Mouse (Mus musculus): ENCODE measurements around the gene Hoxb2. TPM values are rescaled to one million over a fixed set of nuclear protein-coding genes. Genes with fewer than 3 reads are reported as not detected.

Hoxb2 gene
- polyA plus RNA-seq, 1 experiment from 2014 or later = 13.4 TPM

GRCm38 (mm10) chr11:96309288-96309687 is 41.0 kb upstream of the Hoxb2 start:
- TF ChIP-seq CTCF (IDR thresholded peaks at IDR 0.05; ENCODE audit: low read depth) (no peak), EP300 (optimal IDR thresholded peaks at IDR 0.05) (no peak)
- no peaks in the 10 kb centered on the region for H3K9me3 ChIP-seq (ENCODE audit: control insufficient read depth, low read length)
- DNase-seq (ENCODE audit: low spot score) (no peak), ATAC-seq (ENCODE audit: low FRiP score, low TSS enrichment) (no peak)
- 0 out of 2 replicates have a peak, but pooled peaks cover 2% of the 10 kb centered on the region for H3K27me3 ChIP-seq (ENCODE audit: control insufficient read depth, insufficient read depth, low read length)
- peak overlapping the region; percentile 64; the same call in 1 of the 2 replicates for H3K9ac ChIP-seq (ENCODE audit: low read length)
- H3K4me1 ChIP-seq (replicated peaks; ENCODE audit: control insufficient read depth, insufficient read depth) = no peaks in the 10 kb centered on the region
- peak overlapping the region; percentile 31; the same call in 1 of the 2 replicates for H3K4me3 ChIP-seq (ENCODE audit: low read depth, low read length)
- no peaks in the 10 kb centered on the region for H3K36me3 ChIP-seq (ENCODE audit: control insufficient read depth, insufficient read depth, low read length)
- H3K4me2 ChIP-seq (replicated peaks; ENCODE audit: low read depth) = peak overlapping the region; percentile 72
- 32% methylated on average over 4 of the region's 4 CpGs for WGBS
- peak overlapping the region; percentile 86 for H3K27ac ChIP-seq (replicated peaks)

- H3K36me3 ChIP-seq (ENCODE audit: control insufficient read depth, insufficient read depth, low read length) = no peaks in the 10 kb centered on the region
- 23% methylated on average over 20 of the region's 20 CpGs for WGBS
- no peaks in the 10 kb centered on the region for H3K9me3 ChIP-seq (ENCODE audit: control insufficient read depth, low read length)
- H3K27me3 ChIP-seq (ENCODE audit: control insufficient read depth, insufficient read depth, low read length) = peaks cover 2% of the 10 kb centered on the region; the same call in 1 of the 2 replicates
- peak overlapping the region; percentile 72 for H3K4me2 ChIP-seq (replicated peaks; ENCODE audit: low read depth)
- TF ChIP-seq CTCF (IDR thresholded peaks at IDR 0.05; ENCODE audit: low read depth) = no peak
- H3K4me1 ChIP-seq (replicated peaks; ENCODE audit: control insufficient read depth, insufficient read depth) = no peaks in the 10 kb centered on the region
- DNase-seq (ENCODE audit: low spot score) (no peak), ATAC-seq (ENCODE audit: low FRiP score, low TSS enrichment) (no peak)
- H3K9ac ChIP-seq (ENCODE audit: low read length) = peak overlapping the region; percentile 54
- H3K4me3 ChIP-seq (ENCODE audit: low read depth, low read length) = peak overlapping the region; percentile 31
- H3K27ac ChIP-seq (replicated peaks) = peak overlapping the region; percentile 86
Measured at GRCm38 (mm10) chr11:96310183-96310938, 40.0 kb upstream of the Hoxb2 start.

- peak overlapping the region; percentile 72 for H3K4me2 ChIP-seq (replicated peaks; ENCODE audit: low read depth)
- peak overlapping the region; percentile 31 for H3K4me3 ChIP-seq (ENCODE audit: low read depth, low read length)
- H3K9me3 ChIP-seq (ENCODE audit: control insufficient read depth, low read length) = no peaks in the 10 kb centered on the region
- no peaks in the 10 kb centered on the region for H3K4me1 ChIP-seq (replicated peaks; ENCODE audit: control insufficient read depth, insufficient read depth)
- ATAC-seq (ENCODE audit: low FRiP score, low TSS enrichment) (no peak), DNase-seq (ENCODE audit: low spot score) (no peak)
- peaks cover 6% of the 10 kb centered on the region; the same call in 1 of the 2 replicates for H3K27me3 ChIP-seq (ENCODE audit: control insufficient read depth, insufficient read depth, low read length)
- WGBS = 9% methylated on average over 6 of the region's 6 CpGs
- H3K36me3 ChIP-seq (ENCODE audit: control insufficient read depth, insufficient read depth, low read length) = no peaks in the 10 kb centered on the region
- TF ChIP-seq CTCF (IDR thresholded peaks at IDR 0.05; ENCODE audit: low read depth) (no peak), EP300 (optimal IDR thresholded peaks at IDR 0.05) (no peak)
- H3K9ac ChIP-seq (ENCODE audit: low read length) = peak overlapping the region; percentile 54
- peak overlapping the region; percentile 53 for H3K27ac ChIP-seq (replicated peaks)
Measured at GRCm38 (mm10) chr11:96311097-96311496, 39.2 kb upstream of the Hoxb2 start.

- peaks cover 6% of the 10 kb centered on the region; the same call in 1 of the 2 replicates for H3K27me3 ChIP-seq (ENCODE audit: control insufficient read depth, insufficient read depth, low read length)
- 3% methylated on average over 31 of the region's 31 CpGs for WGBS
- DNase-seq (ENCODE audit: low spot score) = peak; percentile 65
Measured at GRCm38 (mm10) chr11:96311520-96312417, 38.6 kb upstream of the Hoxb2 start.

DNA sequence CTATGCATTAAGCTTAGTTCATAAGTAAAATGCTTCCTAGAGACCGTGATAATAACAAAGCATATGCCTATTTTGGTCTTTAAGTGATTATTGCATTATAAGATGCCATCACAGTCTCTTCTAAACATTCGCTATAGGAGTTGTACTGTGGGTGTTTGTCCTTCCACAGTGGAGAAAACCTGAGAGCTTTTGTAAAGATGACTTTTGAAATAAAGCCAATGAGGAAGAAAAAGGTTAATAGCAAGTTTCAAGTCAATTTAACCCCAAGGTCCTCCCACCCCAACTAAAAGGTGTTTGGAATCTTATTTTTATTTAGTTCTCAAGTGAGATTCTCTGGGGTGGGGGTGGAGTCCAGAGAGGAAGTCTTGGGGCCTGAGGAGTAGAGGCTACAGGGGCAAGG is 37.2 kb upstream of the Hoxb2 start:
- Histone ChIP-seq H3K9ac (ENCODE audit: low read length) (no peak overlapping the region), H3K27ac (replicated peaks) (no peak overlapping the region)

More at GRCm38 (mm10) chr11:96311520-96312417, 38.6 kb upstream of the Hoxb2 start:
- Histone ChIP-seq H3K4me2 (replicated peaks; ENCODE audit: low read depth) (peak overlapping the region; percentile 72), H3K4me3 (ENCODE audit: low read depth, low read length) (peak overlapping the region; percentile 31), H3K4me1 (replicated peaks; ENCODE audit: control insufficient read depth, insufficient read depth) (no peaks in the 10 kb centered on the region), H3K9me3 (ENCODE audit: control insufficient read depth, low read length) (no peaks in the 10 kb centered on the region), H3K27ac (replicated peaks) (peak overlapping the region; percentile 53), H3K36me3 (ENCODE audit: control insufficient read depth, insufficient read depth, low read length) (no peaks in the 10 kb centered on the region), H3K9ac (ENCODE audit: low read length) (peak overlapping the region; percentile 54)
- ATAC-seq (ENCODE audit: low FRiP score, low TSS enrichment) = peak; percentile 84; the same call in 1 of the 2 replicates
- TF ChIP-seq EP300 (optimal IDR thresholded peaks at IDR 0.05) (no peak), CTCF (IDR thresholded peaks at IDR 0.05; ENCODE audit: low read depth) (peak; percentile 83)

More for the DNA sequence above, 37.2 kb upstream of the Hoxb2 start:
- Histone ChIP-seq H3K4me3 (ENCODE audit: low read depth, low read length) (no peak overlapping the region), H3K27me3 (ENCODE audit: control insufficient read depth, insufficient read depth, low read length) (peaks cover 6% of the 10 kb centered on the region; the same call in 1 of the 2 replicates), H3K9me3 (ENCODE audit: control insufficient read depth, low read length) (no peaks in the 10 kb centered on the region), H3K36me3 (ENCODE audit: control insufficient read depth, insufficient read depth, low read length) (no peaks in the 10 kb centered on the region), H3K4me2 (replicated peaks; ENCODE audit: low read depth) (peak overlapping the region; percentile 73), H3K4me1 (replicated peaks; ENCODE audit: control insufficient read depth, insufficient read depth) (no peaks in the 10 kb centered on the region)
- DNase-seq (ENCODE audit: low spot score) (no peak), ATAC-seq (ENCODE audit: low FRiP score, low TSS enrichment) (no peak)
- 43% methylated on average over 2 of the region's 2 CpGs for WGBS
- TF ChIP-seq EP300 (optimal IDR thresholded peaks at IDR 0.05) = no peak

All from stomach, postnatal 0 days (tissue).